Mouse (Mus musculus) C2C12 (cell line): ENCODE measurements around the gene Wdr81. TPM values are rescaled to one million over a fixed set of nuclear protein-coding genes. Genes with fewer than 3 reads are reported as not detected.

Experiments used
- H3K27me3 ChIP-seq: one replicate; pipeline ENCODE4 v1.6.1; 2011; ENCODE audit not compliant: control insufficient read depth, insufficient read depth, insufficient read length
- H3K36me3 ChIP-seq: one replicate; pipeline ENCODE4 v1.6.1; 2011; ENCODE audit not compliant: control insufficient read depth, insufficient read depth
- H3K4me3 ChIP-seq: one replicate; pipeline ENCODE4 v1.5.1; 2011; ENCODE audit warnings: mild to moderate bottlenecking, control low read depth; ENCODE audit not compliant: poor library complexity, insufficient read depth, severe bottlenecking
- H3K79me2 ChIP-seq: one replicate; pipeline ENCODE4 v1.6.1; 2011; ENCODE audit not compliant: control insufficient read depth, insufficient read depth
- H3K79me3 ChIP-seq: one replicate; pipeline ENCODE4 v1.6.1; 2011; ENCODE audit warnings: low read depth, control low read depth
- H3ac ChIP-seq: one replicate; pipeline ENCODE3; 2011; ENCODE audit warnings: low read depth; ENCODE audit not compliant: control insufficient read depth, insufficient read length
- CEBPB ChIP-seq: IDR thresholded peaks from one replicate; pipeline ENCODE4 v1.6.1; 2011; ENCODE audit warnings: low read depth, mild to moderate bottlenecking, control low read depth, moderate library complexity
- CTCF ChIP-seq: IDR thresholded peaks from one replicate; pipeline ENCODE4 v1.5.1; 2011; ENCODE audit not compliant: control insufficient read depth, insufficient read depth, insufficient read length
- FOSL1 ChIP-seq: IDR thresholded peaks from one replicate; pipeline ENCODE4 v1.8.0; 2011; ENCODE audit warnings: mild to moderate bottlenecking, low read length; ENCODE audit not compliant: poor library complexity, insufficient read depth, severe bottlenecking
- MAX ChIP-seq: IDR thresholded peaks from one replicate; pipeline ENCODE4 v1.6.1; 2011; ENCODE audit warnings: mild to moderate bottlenecking, control low read depth
- MYOD1 ChIP-seq: IDR thresholded peaks from one replicate; pipeline ENCODE4 v1.6.1; 2011; ENCODE audit warnings: low read depth; ENCODE audit not compliant: control insufficient read depth, insufficient read length
- MYOG ChIP-seq: IDR thresholded peaks from one replicate; pipeline ENCODE4 v1.6.1; 2011; ENCODE audit not compliant: control insufficient read depth, insufficient read length; ENCODE audit errors: extremely low read depth
- USF1 ChIP-seq: IDR thresholded peaks from one replicate; pipeline ENCODE4 v1.6.1; 2011; ENCODE audit warnings: low read depth, mild to moderate bottlenecking, control low read depth, moderate library complexity
- polyA plus RNA-seq: library from polyadenylated mRNA; unstranded; fragments of >200 nt; fragmentation: generic; extraction: Trizol; gene quantifications from one replicate; pipeline ENCODE4 v1.2.1, GENCODE M21; 2012; ENCODE audit warnings: missing spikeins

Gene Wdr81
- polyA plus RNA-seq, 1 experiment, result 21.6 TPM

GRCm38 (mm10) chr11:75438804-75439203 is 15.7 kb downstream of the Wdr81 start:
- H3K27me3 ChIP-seq, result no peaks in the 10 kb centered on the region
- peaks cover 30% of the 10 kb centered on the region for H3K36me3 ChIP-seq
- no peak overlapping the region for H3K4me3 ChIP-seq
- TF ChIP-seq CEBPB (no peak), USF1 (no peak), MYOD1 (no peak), CTCF (no peak), MYOG (no peak), FOSL1 (no peak), MAX (no peak)
- no peaks in the 10 kb centered on the region for H3K79me2 ChIP-seq
- H3ac ChIP-seq, result no peak overlapping the region
- H3K79me3 ChIP-seq, result no peaks in the 10 kb centered on the region

- no peaks in the 10 kb centered on the region for H3K79me2 ChIP-seq
- TF ChIP-seq FOSL1 (no peak), CEBPB (no peak), MYOG (no peak), USF1 (no peak), CTCF (no peak), MYOD1 (no peak), MAX (no peak)
These were observed 16.3 kb downstream of the Wdr81 start for GRCm38 (mm10) chr11:75438194-75438593.

GRCm38 (mm10) chr11:75434138-75434537 is 20.4 kb downstream of the Wdr81 start:
- Histone ChIP-seq H3K4me3 (no peak overlapping the region), H3K36me3 (no peaks in the 10 kb centered on the region), H3ac (no peak overlapping the region), H3K79me2 (no peaks in the 10 kb centered on the region), H3K79me3 (no peaks in the 10 kb centered on the region), H3K27me3 (no peaks in the 10 kb centered on the region)
- TF ChIP-seq MYOG, result no peak
- TF ChIP-seq MAX, result no peak
- TF ChIP-seq CEBPB, result no peak
- no peak for TF ChIP-seq MYOD1
- TF ChIP-seq USF1, result no peak
- no peak for TF ChIP-seq FOSL1
- TF ChIP-seq CTCF, result no peak

More at GRCm38 (mm10) chr11:75438194-75438593, 16.3 kb downstream of the Wdr81 start:
- H3K27me3 ChIP-seq, result no peaks in the 10 kb centered on the region
- H3K79me3 ChIP-seq, result no peaks in the 10 kb centered on the region
- H3ac ChIP-seq, result no peak overlapping the region
- H3K4me3 ChIP-seq, result no peak overlapping the region
- H3K36me3 ChIP-seq, result peaks cover 25% of the 10 kb centered on the region

- H3K36me3 ChIP-seq, result no peaks in the 10 kb centered on the region
- no peaks in the 10 kb centered on the region for H3K79me3 ChIP-seq
- no peak overlapping the region for H3ac ChIP-seq
- no peak for TF ChIP-seq MAX
- TF ChIP-seq CTCF, result no peak
- TF ChIP-seq MYOD1, result no peak
- TF ChIP-seq FOSL1, result no peak
- TF ChIP-seq MYOG, result no peak
- TF ChIP-seq CEBPB, result no peak
- no peak for TF ChIP-seq USF1
- H3K27me3 ChIP-seq, result no peaks in the 10 kb centered on the region
- H3K4me3 ChIP-seq, result no peak overlapping the region
- H3K79me2 ChIP-seq, result no peaks in the 10 kb centered on the region
These were observed 23.2 kb downstream of the Wdr81 start for GRCm38 (mm10) chr11:75431307-75431706.

GRCm38 (mm10) chr11:75429019-75429705 is 25.4 kb downstream of the Wdr81 start:
- H3K79me3 ChIP-seq, result no peaks in the 10 kb centered on the region
- H3K79me2 ChIP-seq, result no peaks in the 10 kb centered on the region
- H3ac ChIP-seq, result no peak overlapping the region
- no peak for TF ChIP-seq MYOD1
- no peaks in the 10 kb centered on the region for H3K27me3 ChIP-seq
- H3K4me3 ChIP-seq, result no peak overlapping the region
- H3K36me3 ChIP-seq, result no peaks in the 10 kb centered on the region

- peaks cover 19% of the 10 kb centered on the region for H3K79me3 ChIP-seq
- H3ac ChIP-seq, result no peak overlapping the region
- TF ChIP-seq MYOD1 (no peak), USF1 (no peak), MYOG (no peak)
- peaks cover 30% of the 10 kb centered on the region for H3K79me2 ChIP-seq
- H3K36me3 ChIP-seq, result no peaks in the 10 kb centered on the region
- H3K4me3 ChIP-seq, result no peak overlapping the region
- H3K27me3 ChIP-seq, result no peaks in the 10 kb centered on the region
These were observed 30.1 kb downstream of the Wdr81 start for GRCm38 (mm10) chr11:75424459-75424858.
